Mouse (Mus musculus) mature B cell (primary cell): ENCODE measurements around the gene Gm14137.

Experiments
- in situ Hi-C: fragments of 300-500 bp; cut with MboI; formaldehyde crosslinking; loops from 2 replicates; pipeline ENCODE4 v1.14.3; 2019

Gm14137 gene

GRCm38 (mm10) chr2:119172862-119173576 lies 1.3 kb upstream of the Gm14137 start:
- in situ Hi-C loops = no loop called here

- in situ Hi-C loops = no loop called here
Measured at GRCm38 (mm10) chr2:119174866-119175265, 557 bp downstream of the Gm14137 start.

DNA sequence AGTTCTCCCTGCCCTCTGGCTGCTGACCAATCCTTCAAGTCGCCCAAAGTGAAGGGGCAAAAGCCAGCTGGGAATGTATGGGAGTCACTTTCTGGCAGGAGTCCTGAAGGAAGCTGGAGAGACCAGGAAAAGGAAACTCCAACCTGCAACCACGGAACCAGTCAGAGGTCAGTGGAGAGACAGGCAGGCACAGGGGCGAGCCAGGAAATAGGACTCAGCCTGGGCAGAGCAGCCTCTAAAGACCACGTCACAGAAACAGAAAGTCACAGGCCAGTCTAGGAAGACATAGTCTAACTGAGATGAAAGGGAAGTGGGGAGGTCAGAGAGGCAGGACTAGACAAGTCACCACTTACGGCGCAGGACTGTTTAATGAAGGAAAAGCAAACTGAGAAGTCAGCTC lies 1.3 kb downstream of the Gm14137 start:
- in situ Hi-C loops = no loop called here

DNA sequence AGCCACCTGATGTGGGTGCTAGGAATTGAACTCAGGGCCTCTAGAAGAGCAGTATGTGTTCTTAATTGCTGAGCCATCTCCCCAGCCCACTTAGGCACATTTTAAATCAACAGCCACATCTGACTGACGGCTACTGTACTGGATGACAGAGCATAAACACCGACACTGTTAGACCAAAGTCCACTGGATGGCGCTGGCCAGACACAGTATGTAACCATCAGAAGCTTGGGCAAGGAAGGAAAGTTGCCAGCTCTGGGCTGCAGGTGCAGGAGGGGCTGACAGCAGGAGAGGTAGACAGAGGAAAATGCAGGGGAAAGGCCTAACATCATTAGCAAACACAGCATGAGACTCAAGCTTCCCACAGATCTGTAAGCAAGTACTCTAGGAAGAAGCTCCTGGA lies 2.5 kb downstream of the Gm14137 start:
- in situ Hi-C loops = no loop called here

DNA sequence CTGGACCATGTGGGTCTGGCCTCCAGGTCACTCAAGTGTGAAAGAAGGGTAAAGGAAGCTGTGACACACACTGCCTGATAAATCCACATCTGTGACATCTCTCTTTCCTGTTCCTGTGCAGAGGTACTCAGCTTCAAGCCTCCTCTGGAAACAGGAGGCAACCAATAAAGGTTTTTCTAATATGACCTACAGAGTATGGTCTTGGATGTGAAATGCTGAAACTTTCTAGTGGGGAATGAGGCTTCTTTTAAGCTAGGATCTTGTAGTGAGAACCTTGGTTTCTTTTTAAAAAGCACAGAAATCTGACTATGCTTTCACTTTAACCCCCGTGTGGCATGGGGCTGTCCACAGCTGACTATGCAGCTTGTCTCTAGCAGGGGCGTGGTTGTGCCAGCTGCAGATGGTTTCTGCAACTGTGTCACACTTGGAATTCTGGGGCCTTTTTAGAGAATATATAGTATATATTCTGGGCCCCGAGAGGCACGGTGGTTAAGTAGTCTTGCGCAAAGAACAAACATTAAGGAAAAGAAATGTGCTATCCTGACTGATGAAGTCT lies 3.2 kb downstream of the Gm14137 start:
- in situ Hi-C loops = no loop called here

DNA sequence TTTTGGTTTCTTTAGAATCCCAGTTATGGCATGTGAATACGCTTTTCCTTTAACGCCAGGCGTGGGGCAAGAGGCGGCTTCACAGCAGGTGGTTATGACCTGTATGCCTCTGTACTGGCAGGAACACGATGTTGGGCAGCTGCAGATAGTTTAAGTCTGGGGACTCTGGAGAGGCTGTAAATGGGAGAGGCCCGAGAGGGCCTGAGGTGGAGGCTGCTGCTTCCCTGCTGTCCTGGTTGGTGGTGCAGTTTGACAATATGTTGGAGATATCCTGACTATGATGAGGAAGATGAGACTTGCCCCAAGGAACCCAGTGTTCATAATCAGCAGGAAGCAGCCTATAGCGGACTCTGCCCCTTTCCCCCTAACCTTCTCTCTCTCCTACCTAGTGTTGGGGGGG lies 8.6 kb downstream of the Gm14137 start:
- in situ Hi-C loops = loop anchor here (10.0 kb wide), 1 partner anchor 138 kb away; the partner anchor contains the start of gene Knl1

- in situ Hi-C loops = loop anchor here (10.0 kb wide), 1 partner anchor 144 kb away; the partner anchor contains the start of gene Knl1
Measured at GRCm38 (mm10) chr2:119189029-119189710, 14.9 kb downstream of the Gm14137 start.

DNA sequence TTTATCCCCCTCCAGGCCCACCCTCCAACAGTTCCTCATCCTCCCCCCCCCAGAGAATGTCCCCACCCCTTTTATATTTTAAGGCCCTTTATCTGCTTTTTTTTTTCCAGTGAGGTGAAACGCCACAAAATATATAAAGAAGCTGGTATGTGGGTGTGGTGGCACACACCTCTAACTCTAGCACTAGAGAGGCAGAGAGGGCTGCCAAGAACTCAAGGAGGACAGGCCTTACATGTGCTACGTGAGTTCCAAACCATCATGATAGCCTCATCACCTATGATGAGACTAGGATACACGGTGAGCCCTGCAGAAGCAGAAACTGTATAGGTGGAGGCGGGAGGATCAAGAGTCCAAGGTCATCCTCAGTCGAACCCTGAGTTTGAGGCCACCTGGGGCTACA lies 16.7 kb downstream of the Gm14137 start:
- in situ Hi-C loops = no loop called here

DNA sequence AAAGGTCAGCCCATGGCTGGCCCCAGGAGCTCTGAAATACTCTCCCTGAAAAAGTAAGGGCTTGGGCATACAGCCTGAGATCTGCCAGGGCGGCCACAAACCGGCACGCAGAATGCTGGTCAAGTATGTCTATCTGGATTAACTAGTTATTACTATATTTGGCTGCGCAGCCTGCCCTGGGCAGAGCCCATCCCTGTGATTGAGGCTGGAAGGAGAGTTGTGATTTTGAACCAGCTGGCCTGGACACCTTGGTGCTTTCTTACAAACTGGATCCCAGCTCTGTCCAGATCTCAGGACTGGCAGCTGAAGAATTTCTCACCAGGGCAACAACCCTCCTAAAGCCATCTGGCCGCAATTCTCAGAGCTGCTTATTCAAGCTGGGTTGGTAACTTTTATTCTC lies 19.8 kb downstream of the Gm14137 start:
- in situ Hi-C loops = no loop called here

DNA sequence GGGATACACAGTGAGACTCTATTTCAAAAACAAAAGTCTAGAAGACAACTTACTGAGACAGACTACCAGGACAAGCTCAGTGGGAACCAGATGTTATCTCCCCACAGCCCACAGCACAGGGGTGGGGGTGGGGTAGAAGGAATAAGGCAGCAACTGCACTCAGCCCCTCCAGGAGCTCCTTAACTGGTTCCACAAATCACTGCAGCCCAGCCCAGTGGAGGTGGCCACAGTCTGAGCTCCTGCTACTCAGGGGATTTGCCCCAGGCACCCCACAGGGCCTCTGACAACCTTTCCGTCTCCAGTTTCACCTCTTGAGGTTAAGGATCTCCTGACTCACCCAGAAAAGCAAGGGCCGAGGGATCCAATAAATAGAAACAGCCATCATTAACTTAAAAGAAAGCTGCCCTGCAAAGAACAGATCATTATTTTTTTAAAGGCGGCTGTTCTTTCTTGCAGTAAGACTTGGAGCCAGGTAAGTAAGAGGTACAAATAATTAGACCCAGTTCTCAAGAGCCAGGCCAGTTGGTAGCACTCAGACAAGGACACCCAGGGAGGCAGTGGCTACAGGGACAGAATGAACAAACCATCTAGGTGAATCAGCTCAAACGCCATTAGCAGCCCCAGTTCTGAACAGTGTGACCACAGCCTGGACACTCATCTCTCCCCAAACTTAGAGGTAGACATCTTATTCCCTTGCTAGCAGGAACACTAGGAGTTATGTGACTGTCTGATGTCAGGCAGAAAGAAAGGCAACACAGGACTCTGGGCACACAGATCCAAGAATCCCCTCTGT lies 22.2 kb downstream of the Gm14137 start:
- in situ Hi-C loops = no loop called here

GRCm38 (mm10) chr2:119197493-119197892 lies 23.2 kb downstream of the Gm14137 start:
- in situ Hi-C loops = no loop called here

DNA sequence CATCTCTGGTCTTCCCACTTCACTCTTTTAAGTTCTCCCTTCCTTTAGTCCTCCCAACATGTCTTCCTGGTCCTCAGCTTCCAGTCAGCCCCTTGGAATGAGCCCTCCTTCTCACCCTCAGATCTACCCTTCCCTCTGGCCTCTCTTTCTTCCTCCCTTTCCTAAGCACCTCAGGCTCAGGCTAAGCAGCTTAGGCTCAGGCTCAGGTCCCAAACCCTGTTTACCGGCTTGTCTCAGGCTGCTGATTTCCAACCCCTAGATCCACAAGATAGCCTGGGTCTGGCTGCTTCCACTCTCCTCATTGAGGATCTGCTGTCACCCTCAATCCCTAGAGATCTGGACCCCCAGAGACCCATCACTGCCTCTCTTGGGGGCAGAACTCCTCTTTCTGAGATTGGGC lies 23.7 kb downstream of the Gm14137 start:
- in situ Hi-C loops = no loop called here

GRCm38 (mm10) chr2:119198934-119199333 lies 24.6 kb downstream of the Gm14137 start:
- in situ Hi-C loops = no loop called here

DNA sequence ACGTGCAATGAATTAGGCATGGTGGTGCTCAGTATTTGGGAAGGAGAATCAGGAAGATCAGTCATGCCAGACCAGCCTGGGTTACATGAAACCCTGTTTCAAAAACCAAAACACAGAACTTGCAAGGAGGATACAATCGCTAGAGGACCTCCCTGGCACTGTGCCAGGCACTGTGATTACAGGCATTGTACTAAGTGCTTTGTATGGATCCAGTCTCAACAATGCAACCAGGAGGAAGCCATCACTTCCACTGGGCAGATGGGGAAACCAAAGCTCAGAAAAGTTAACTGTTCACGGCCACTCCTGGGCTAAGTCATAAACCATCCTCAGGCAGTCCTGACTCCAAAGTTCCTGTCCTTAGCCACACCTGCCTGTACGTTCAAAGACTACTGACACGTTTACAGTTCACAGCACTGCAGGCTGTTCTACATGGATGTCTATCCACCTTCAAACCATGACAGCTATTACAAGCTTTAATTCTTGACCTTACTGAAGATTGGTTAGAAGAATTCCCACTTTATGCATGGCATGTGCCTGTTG lies 28.7 kb downstream of the Gm14137 start:
- in situ Hi-C loops = no loop called here

GRCm38 (mm10) chr2:119203871-119204460 lies 29.7 kb downstream of the Gm14137 start:
- in situ Hi-C loops = no loop called here

GRCm38 (mm10) chr2:119207961-119208343 lies 33.6 kb downstream of the Gm14137 start:
- in situ Hi-C loops = no loop called here

DNA sequence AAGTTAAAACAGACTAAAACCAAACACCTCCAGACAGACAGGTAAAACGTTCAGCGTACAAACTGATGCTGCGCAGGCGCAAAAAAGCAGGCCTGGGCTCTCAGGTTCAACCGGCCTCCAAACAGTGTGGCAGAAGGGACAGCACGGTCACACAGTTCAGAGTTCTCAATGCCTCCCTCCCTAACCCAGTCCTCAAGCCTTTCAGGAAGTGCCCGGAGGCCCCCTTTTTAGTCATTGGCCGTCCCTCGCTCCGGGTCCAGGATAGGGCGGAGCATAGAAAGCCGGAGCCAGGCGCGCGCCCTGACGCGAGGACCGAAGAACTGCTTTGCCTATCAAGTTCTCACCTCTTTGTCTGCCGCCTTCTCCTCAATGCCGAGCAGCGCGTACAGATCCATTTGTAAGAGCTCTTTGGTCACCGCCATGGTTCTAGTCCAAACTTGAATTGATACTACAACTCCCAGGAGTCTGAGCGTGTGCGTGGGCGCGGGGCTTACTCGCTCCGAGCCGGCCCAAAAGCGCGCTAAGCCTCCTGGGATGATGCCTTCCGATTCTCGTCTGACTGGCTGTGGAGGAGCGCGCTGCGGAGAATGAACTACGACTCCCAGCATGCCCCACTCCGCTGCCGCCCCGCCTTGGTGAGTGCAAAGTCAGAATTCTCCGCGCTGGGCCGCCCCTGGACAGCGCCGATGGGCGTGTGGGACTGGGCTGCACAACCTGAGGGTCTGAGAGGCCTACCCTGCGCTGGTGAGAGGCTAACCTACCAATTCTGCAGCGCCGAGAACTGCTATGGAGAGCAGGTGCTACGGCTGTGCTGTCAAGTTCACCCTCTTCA lies 34.3 kb downstream of the Gm14137 start, which contains the start of the genes Zfyve19 and Dnajc17:
TSS of gene Zfyve19 (plus strand) at position 274 of the 832 bp plus-strand sequence.
TSS of gene Dnajc17 (minus strand) at position 452 of the 832 bp plus-strand sequence.
- in situ Hi-C loops = no loop called here

- in situ Hi-C loops = no loop called here
Measured at GRCm38 (mm10) chr2:119209176-119209507, 34.8 kb downstream of the Gm14137 start.
